Mouse (Mus musculus) gastrocnemius, adult 8-10 months (tissue): ENCODE data around the gene Olfr609. TPM values are rescaled to one million over a fixed set of nuclear protein-coding genes. Genes with fewer than 3 reads are reported as not detected.
"Not testable (repeated sequence)": the region's sequence is repeated elsewhere in the genome, so short reads cannot be mapped to it uniquely, and the experiment has no call there.

Experiments
- DNase-seq, 2 experiments: peaks; one replicate each; pipeline ENCODE4 v3.0.0; 2022; ENCODE audit warnings: low spot score in 2 of 2
- total RNA-seq, 4 experiments: library from RNA; stranded (reverse); gene quantifications; 2 replicates each; pipeline ENCODE4 v1.2.4; 2022

Olfr609 gene
- not detected for total RNA-seq

DNA sequence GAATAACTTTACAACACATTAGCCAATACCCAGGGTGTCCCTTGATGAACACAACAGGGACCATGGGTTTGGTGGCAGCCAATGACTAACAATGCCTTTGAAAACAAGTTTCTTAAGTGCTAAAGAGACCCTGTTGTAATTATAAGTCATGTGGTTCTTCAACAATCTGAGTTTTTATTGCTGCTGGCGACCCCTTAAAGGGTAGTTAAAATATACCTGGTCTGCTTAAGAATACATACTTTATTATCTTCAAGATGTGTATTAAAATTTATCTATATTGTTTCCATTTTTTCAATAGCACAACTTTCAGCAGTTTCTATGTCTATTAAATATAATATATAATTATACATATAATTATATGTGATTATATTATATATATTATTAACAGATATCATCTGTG, at the start of gene Olfr609:
Gene Olfr609, minus strand, starts transcription at position 101 of the 400 bp plus-strand sequence.
- DNase-seq, result no peak

DNA sequence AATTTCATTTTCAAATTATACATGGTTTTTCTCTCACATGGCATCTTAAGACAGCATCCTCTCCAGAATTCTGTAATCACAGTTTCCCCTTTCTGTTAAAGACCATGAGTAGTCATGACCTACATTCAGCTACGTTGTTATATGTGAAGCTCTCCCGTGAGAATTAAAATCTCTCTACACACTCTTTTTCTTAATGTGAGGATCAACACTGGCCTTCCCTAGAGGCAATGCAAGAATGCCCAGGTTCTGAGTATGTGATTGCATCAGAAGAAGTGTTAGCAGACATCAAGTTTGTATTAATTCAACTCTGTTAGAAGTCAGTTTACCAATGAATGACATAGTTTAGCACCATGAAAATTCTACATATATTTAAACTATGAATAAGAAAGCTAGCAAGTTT, 44.8 kb upstream of the Olfr609 start, which contains the start of gene Olfr612:
Gene Olfr612, minus strand, starts transcription at position 101 of the 400 bp plus-strand sequence.
- DNase-seq, result not testable (repeated sequence)

DNA sequence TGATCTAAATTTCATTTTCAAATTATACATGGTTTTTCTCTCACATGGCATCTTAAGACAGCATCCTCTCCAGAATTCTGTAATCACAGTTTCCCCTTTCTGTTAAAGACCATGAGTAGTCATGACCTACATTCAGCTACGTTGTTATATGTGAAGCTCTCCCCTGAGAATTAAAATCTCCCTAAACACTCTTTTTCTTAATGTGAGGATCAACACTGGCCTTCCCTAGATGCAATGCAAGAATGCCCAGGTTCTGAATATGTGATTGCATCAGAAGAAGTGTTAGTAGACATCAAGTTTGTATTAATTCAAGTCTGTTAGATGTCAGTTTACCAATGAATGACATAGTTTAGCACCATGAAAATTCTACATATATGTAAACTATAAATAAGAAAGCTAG, 22.9 kb upstream of the Olfr609 start, which contains the start of gene Olfr611:
Gene Olfr611, minus strand, starts transcription at position 101 of the 400 bp plus-strand sequence.
- DNase-seq, result not testable (repeated sequence)

DNA sequence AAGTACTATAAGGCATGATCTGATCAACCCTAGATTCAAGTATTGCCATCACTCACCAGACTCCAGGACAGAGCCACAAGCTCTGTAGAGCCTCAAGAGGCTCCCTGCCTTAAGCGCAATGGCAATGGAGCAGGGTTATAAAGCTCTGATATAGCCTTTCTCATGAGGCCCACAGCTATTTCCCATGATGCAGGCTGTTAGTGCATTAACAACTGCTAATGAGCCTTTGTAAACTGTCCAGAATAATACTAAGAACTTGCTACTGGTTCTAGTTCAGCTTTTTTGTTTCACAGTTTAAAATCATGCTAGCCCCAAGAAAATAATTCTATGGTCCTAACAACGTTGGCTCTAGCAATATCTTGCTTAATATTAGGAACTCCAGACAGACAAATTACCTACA, 14.2 kb upstream of the Olfr609 start, which contains the start of gene Olfr610:
Gene Olfr610, minus strand, starts transcription at position 101 of the 400 bp plus-strand sequence.
- DNase-seq, result no peak

DNA sequence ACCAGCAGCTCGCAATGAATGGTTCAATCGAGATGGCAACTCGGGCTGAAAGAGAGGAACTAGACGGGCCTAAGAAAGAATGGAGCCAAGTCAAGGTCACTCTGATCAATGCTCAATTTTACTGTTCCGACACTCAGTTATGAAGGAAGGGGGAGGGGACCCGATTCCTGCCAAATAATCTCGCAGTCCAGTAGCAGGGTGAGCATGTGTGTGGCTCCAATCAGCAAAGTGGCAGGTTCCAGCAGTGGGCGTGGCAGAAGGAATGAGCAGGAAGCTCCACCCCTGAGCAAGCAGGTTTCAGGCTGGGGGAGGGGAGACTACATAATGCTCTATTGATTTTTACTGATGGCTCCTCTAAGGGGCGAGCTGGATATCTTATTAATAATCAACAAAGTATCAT, 20.8 kb downstream of the Olfr609 start:
- not testable (repeated sequence) for DNase-seq

DNA sequence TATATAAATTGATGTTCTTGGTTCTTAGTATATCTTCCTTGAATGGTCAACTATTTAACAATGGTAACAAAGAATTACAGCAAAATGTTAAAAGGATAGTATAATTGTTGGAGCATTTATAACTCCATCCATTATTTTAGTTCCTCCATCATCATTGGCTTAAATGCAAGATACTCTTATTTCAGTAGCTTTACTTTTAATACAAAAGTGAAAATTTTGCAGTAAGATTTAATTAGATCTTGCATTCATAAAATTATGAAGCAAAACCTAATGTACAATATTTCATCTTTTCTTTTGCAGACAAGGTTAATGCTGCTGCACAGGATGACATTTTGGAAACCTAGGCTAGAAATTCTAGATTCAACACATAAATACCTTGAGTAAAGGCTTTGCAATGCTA, 28.3 kb downstream of the Olfr609 start, which contains the start of gene Olfr608:
Gene Olfr608, plus strand, starts transcription at position 301 of the 400 bp plus-strand sequence.
- no peak for DNase-seq

DNA sequence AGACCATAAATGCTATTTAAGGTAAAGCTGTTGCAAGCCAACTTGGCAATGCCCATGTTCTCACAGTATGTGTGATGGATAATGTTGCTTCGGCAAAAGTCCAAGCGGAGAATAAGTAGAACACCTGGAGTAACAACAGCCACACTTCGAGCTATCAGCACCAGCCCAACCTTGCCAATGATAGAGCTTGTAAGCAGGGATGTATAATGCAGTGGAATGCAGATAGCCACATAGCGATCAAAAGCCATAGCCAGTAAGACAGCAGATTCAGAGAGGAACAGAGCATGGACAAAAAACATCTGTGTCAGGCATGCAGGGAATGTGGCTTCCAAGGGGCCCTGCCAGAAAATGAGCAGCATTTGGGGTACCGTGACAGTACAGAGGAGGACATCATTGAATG, 37.3 kb downstream of the Olfr609 start:
- no peak for DNase-seq

DNA sequence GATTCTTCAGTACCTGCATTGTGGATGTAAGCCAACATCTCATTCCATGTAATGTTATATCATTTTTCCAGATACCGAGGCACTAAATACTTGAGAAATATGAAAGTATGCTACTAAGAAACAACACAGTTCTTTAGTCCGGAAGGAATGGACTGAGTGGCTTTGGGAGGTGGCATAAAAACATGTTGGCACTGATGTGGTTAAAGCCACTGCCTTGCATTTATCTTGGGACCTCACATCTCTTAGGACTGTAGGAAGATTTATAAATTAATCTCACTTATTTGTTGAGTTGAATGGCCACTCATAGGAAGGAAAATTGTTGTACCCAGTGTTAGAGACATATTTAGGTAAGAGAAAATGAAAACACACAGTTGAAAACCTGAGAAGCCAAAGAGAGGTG, 49.1 kb downstream of the Olfr609 start, which contains the start of gene Olfr606:
Gene Olfr606, plus strand, starts transcription at position 301 of the 400 bp plus-strand sequence.
- DNase-seq, result no peak

DNA sequence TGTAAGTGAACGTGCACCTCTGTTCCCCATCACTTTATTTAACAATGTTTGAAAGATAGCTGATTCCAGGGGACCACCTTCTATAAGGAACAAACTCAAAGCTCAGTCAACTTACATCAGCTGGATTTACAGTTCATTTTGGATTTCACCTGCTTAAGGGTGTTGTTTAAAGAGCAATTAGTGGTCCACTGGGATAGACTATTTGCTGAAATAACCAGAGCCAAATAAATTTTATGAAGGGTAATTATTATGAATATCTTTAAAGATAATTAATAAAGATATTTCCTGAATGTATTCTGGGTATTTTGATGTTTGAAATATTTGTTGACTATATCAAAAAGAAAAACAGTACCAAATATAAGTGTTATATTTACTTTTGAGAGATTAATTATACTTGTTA, 52.5 kb downstream of the Olfr609 start, which contains the start of gene Olfr605:
Gene Olfr605, minus strand, starts transcription at position 101 of the 400 bp plus-strand sequence.
- DNase-seq, result no peak

Other genes with a start within 250 kb of the Olfr609 start
- gene Usp17ld, start 245.6 kb downstream of the Olfr609 start, total RNA-seq, result not detected
- not detected for gene Olfr596, start 192.4 kb downstream of the Olfr609 start, total RNA-seq
- gene Olfr597, start 181.7 kb downstream of the Olfr609 start, total RNA-seq, result not detected
- not detected for gene Olfr598, start 174.5 kb downstream of the Olfr609 start, total RNA-seq
- gene Olfr599, start 162.1 kb downstream of the Olfr609 start, total RNA-seq, result not detected
- gene Olfr600, start 148.4 kb downstream of the Olfr609 start, total RNA-seq, result not detected
- not detected for gene Olfr601, start 135.4 kb downstream of the Olfr609 start, total RNA-seq
- gene Olfr603, start 111.9 kb downstream of the Olfr609 start, total RNA-seq, result not detected
- not detected for gene Usp17lc, start 83.0 kb downstream of the Olfr609 start, total RNA-seq
- not detected for gene Olfr605, start 52.6 kb downstream of the Olfr609 start, total RNA-seq
- not detected for gene Olfr606, start 49.0 kb downstream of the Olfr609 start, total RNA-seq
- not detected for gene Olfr607, start 33.9 kb downstream of the Olfr609 start, total RNA-seq
- gene Olfr608, start 28.2 kb downstream of the Olfr609 start, total RNA-seq, result not detected
- gene Olfr610, start 14.1 kb upstream of the Olfr609 start, total RNA-seq, result not detected
- gene Olfr611, start 22.8 kb upstream of the Olfr609 start, total RNA-seq, result not detected
- gene Olfr612, start 44.7 kb upstream of the Olfr609 start, total RNA-seq, result not detected
- gene Olfr613, start 50.0 kb upstream of the Olfr609 start, total RNA-seq, result not detected
- gene Olfr615, start 58.0 kb upstream of the Olfr609 start, total RNA-seq, result not detected
- gene Olfr616, start 71.1 kb upstream of the Olfr609 start, total RNA-seq, result not detected
- not detected for gene Olfr617, start 75.0 kb upstream of the Olfr609 start, total RNA-seq
- not detected for gene Olfr618, start 92.0 kb upstream of the Olfr609 start, total RNA-seq
- not detected for gene Olfr619, start 102.5 kb upstream of the Olfr609 start, total RNA-seq
- gene Olfr620, start 114.5 kb upstream of the Olfr609 start, total RNA-seq, result not detected
- not detected for gene Olfr622, start 144.6 kb upstream of the Olfr609 start, total RNA-seq
- gene Olfr623, start 165.6 kb upstream of the Olfr609 start, total RNA-seq, result not detected
- not detected for gene Olfr624, start 173.1 kb upstream of the Olfr609 start, total RNA-seq
- gene Olfr625-ps1, start 184.7 kb upstream of the Olfr609 start, total RNA-seq, result not detected
- gene Olfr243, start 216.6 kb upstream of the Olfr609 start, total RNA-seq, result not detected
- gene Olfr628, start 232.3 kb upstream of the Olfr609 start, total RNA-seq, result not detected
- not detected for gene Olfr629, start 246.9 kb upstream of the Olfr609 start, total RNA-seq